21 mouse cellular contexts compared by ENCODE assay signal in genomic region chr19:16538416-16538815, GRCm38 (mm10).
DNase-seq lines count a peak whose midpoint lies in the region; ATAC-seq lines count a peak whose summit lies in the region.
"Had no signal": no experiment of that assay in that cellular context is flagged by ENCODE, and none has a peak within 500 bp of the region (broad histone marks: within the 10 kb centered on the region; RNA-seq: fewer than 3 reads in every experiment).

No protein-coding gene starts in this region.

- no peaks in the 10 kb centered on the region for H3K4me1 ChIP-seq in kidney, embryonic 14.5 days (ENCODE audit: control insufficient read depth, insufficient read depth, low read length)
- no peaks in the 10 kb centered on the region for H3K4me1 ChIP-seq in midbrain, embryonic 16.5 days (ENCODE audit: control insufficient read depth, insufficient read depth, low read length)
- H3K4me1 ChIP-seq: forebrain, embryonic 13.5 days; hindbrain, embryonic 12.5 days; hindbrain, embryonic 15.5 days had no signal

- no peaks in the 10 kb centered on the region for H3K36me3 ChIP-seq in kidney, embryonic 14.5 days (ENCODE audit: control insufficient read depth, insufficient read depth, low read length)
- H3K36me3 ChIP-seq in midbrain, embryonic 16.5 days (ENCODE audit: control insufficient read depth, insufficient read depth, low read length), result no peaks in the 10 kb centered on the region
- H3K36me3 ChIP-seq: forebrain, embryonic 10.5 days; hindbrain, embryonic 12.5 days; hindbrain, embryonic 15.5 days had no signal

- no peaks in the 10 kb centered on the region for H3K9me3 ChIP-seq in kidney, embryonic 14.5 days (ENCODE audit: control insufficient read depth, low read length)
- no peaks in the 10 kb centered on the region for H3K9me3 ChIP-seq in midbrain, embryonic 16.5 days (replicated peaks; ENCODE audit: control insufficient read depth, low read length, poor library complexity, severe bottlenecking)
- H3K9me3 ChIP-seq: forebrain, embryonic 10.5 days; forebrain, embryonic 13.5 days; hindbrain, embryonic 12.5 days; hindbrain, embryonic 15.5 days had no signal

- peak; percentile 59 for DNase-seq in gastrocnemius, adult 18-20 months (ENCODE audit: low spot score)
- no peak for DNase-seq in gastrocnemius, postnatal 10 days
- peak; percentile 56 for DNase-seq in kidney, adult 18-20 months
- peak; percentile 71 for DNase-seq in kidney, adult 9 months
- no peak for DNase-seq in kidney, postnatal 10 days
- DNase-seq in kidney, postnatal 36 days, result peak; percentile 66 to 72
- DNase-seq: adrenal gland, adult 8-10 months; adrenal gland, postnatal 25 days; cerebellum, adult 11-12 months; cerebellum, adult 8-10 months; cerebellum, postnatal 14 days; heart, adult 11 months had no signal

- ATAC-seq in kidney, embryonic 14.5 days (ENCODE audit: low FRiP score, low TSS enrichment), result no peak
- no peak for ATAC-seq in midbrain, embryonic 16.5 days
- ATAC-seq: activated CD4-positive, CD25-positive, alpha-beta regulatory T cell, adult 4 months; forebrain, embryonic 13.5 days; forebrain, embryonic 16.5 days had no signal

- no peak overlapping the region for H3K27ac ChIP-seq in kidney, embryonic 14.5 days (ENCODE audit: low read depth, low read length)
- no peak overlapping the region for H3K27ac ChIP-seq in midbrain, embryonic 16.5 days (ENCODE audit: low read length)
- H3K27ac ChIP-seq: forebrain, embryonic 10.5 days; forebrain, embryonic 13.5 days; hindbrain, embryonic 12.5 days; hindbrain, embryonic 15.5 days had no signal

- no peaks in the 10 kb centered on the region for H3K27me3 ChIP-seq in kidney, embryonic 14.5 days (ENCODE audit: control insufficient read depth, insufficient read depth, low read length)
- no peaks in the 10 kb centered on the region for H3K27me3 ChIP-seq in midbrain, embryonic 16.5 days (ENCODE audit: control insufficient read depth, insufficient read depth, low read depth, low read length)
- H3K27me3 ChIP-seq: forebrain, embryonic 13.5 days; hindbrain, embryonic 12.5 days; hindbrain, embryonic 15.5 days had no signal

- no peak overlapping the region for H3K4me3 ChIP-seq in kidney, embryonic 14.5 days (ENCODE audit: low read length)
- H3K4me3 ChIP-seq in midbrain, embryonic 16.5 days (ENCODE audit: low read depth, low read length), result no peak overlapping the region
- H3K4me3 ChIP-seq: forebrain, embryonic 10.5 days; forebrain, embryonic 13.5 days; hindbrain, embryonic 12.5 days; hindbrain, embryonic 15.5 days had no signal

- WGBS in kidney, embryonic 14.5 days, result 84% methylated on average over 2 of the region's 2 CpGs
- WGBS in midbrain, embryonic 16.5 days, result 95% methylated on average over 2 of the region's 2 CpGs

- H3K4me2 ChIP-seq in kidney, embryonic 14.5 days (replicated peaks; ENCODE audit: low read depth, low read length), result no peak overlapping the region
- H3K4me2 ChIP-seq in midbrain, embryonic 16.5 days (ENCODE audit: low read length), result no peak overlapping the region
- H3K4me2 ChIP-seq: forebrain, embryonic 13.5 days; heart, embryonic 11.5 days; hindbrain, embryonic 12.5 days; hindbrain, embryonic 15.5 days had no signal

- H3K9ac ChIP-seq in kidney, embryonic 14.5 days (ENCODE audit: low read depth, low read length), result no peak overlapping the region
- H3K9ac ChIP-seq in midbrain, embryonic 16.5 days (ENCODE audit: low read depth, low read length), result no peak overlapping the region
- H3K9ac ChIP-seq: forebrain, embryonic 13.5 days; hindbrain, embryonic 12.5 days; hindbrain, embryonic 15.5 days had no signal

Comparison
In these comparisons a context has a peak if more than half of its experiments do, and no peak if none do; other contexts are left out.
1. DNase-seq: peak in gastrocnemius, adult 18-20 months (single experiment), kidney, adult 18-20 months (single experiment), kidney, adult 9 months (single experiment) and kidney, postnatal 36 days (2 of 2); none in gastrocnemius, postnatal 10 days (single experiment) and kidney, postnatal 10 days (single experiment).